Mouse (Mus musculus) C2C12 (cell line): Measurements from ENCODE around the gene Asf1b.
A peak's percentile ranks its signal among the peaks of the same experiment; 100 is the strongest.

Experiments used
- CTCF ChIP-seq: IDR thresholded peaks from one replicate; pipeline ENCODE4 v1.5.1; 2011; ENCODE audit not compliant: control insufficient read depth, insufficient read depth, insufficient read length
- MAX ChIP-seq: IDR thresholded peaks from one replicate; pipeline ENCODE4 v1.6.1; 2011; ENCODE audit warnings: mild to moderate bottlenecking, control low read depth
- MYOD1 ChIP-seq: IDR thresholded peaks from one replicate; pipeline ENCODE4 v1.6.1; 2011; ENCODE audit warnings: low read depth; ENCODE audit not compliant: control insufficient read depth, insufficient read length

DNA sequence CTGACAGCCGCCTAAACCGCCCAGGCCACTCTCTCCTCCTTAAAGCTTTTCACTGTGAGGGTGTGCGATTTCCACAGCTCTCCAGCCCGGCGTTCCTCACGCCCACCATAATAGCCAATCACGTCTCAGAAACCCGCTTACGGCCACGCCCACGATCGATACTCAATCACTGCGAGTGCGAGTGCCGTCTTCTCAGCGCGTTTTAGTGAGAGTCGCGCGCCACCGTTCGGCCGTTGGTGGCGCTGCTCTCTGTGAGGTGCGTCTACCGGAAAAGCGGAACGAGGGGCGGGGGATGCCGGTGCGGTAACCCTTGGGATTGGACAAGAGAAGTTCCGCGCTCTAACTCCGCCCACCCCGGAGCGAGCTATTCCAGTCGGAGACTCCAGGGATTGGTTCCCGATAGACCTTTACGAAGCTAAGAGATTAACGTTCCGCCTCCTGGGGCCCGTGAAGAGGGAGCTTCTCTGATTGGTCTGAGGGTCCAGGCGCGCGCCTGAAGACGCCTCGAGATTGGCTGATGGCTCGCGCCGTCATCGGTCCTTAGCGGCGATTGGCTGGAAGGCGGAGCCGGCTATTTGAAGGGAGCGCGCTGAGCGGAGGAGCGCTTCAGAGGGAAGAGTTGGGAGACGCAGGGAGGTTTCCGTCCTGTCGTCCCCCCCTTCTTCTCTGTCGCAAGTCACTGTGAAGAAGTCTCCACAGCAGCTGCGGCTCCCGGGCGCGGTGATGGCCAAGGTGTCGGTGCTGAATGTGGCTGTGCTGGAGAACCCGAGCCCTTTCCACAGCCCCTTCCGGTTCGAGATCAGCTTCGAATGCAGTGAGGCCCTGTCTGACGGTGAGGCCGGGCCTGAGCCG is at the start of gene Asf1b, which contains the start of gene Gm10644:
- TF ChIP-seq CTCF (peak; percentile 96), MAX (peak; percentile 38), MYOD1 (no peak)
